In the genomic region with DNA sequence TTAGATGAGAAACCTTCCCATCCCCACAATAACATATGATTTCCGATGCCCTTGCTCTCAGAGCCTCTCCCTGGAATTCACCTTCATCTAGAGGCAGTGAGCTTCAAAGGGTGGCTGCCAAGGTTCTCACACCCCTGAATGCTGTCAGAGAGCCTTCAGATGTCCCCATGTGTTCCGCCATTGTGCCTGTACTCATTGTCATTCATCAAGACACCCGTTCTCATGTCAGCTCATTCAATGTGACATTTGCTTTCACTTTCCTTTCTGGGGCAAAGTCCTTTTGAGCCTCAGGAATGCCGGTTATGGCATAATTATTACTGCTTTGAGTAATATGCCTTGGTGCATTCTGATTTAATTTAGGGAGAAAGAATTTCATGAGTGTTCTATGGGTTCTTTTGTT, we compare ENCODE assay signal across 11 mouse cellular contexts.
DNase-seq lines count a peak whose midpoint lies in the region; ATAC-seq lines count a peak whose summit lies in the region.
"Had no signal": no experiment of that assay in that cellular context is flagged by ENCODE, and none has a peak within 500 bp of the region (broad histone marks: within the 10 kb centered on the region; RNA-seq: fewer than 3 reads in every experiment).

No protein-coding gene starts in this region.

- peak; percentile 68 for DNase-seq in heart, adult 11 months
- no peak for DNase-seq in heart, adult 18-20 months
- DNase-seq in 3T3-L1 (ENCODE audit: low read depth, low spot score) (peak; percentile 21), ES-CJ7 (ENCODE audit: low read depth, low spot score) (peak; percentile 48)
- DNase-seq in layer of hippocampus, adult 11-12 months (ENCODE audit: low spot score) = no peak
- no peak for DNase-seq in gastrocnemius, adult 18-20 months (ENCODE audit: low spot score)
- DNase-seq: cerebellum, postnatal 25 days; lung, postnatal 4 days; thymus, adult 2 months had no signal

- peak; percentile 42 to 45; a peak in 2 of 4 replicates for ATAC-seq in hematopoietic stem cell, adult 5-6 weeks (replicated peaks in 1 of 2; ENCODE audit: insufficient read depth in 1 of 2, low FRiP score in 2 of 2, low TSS enrichment in 1 of 2, low read depth in 1 of 2, poor library complexity in 2 of 2, severe bottlenecking in 2 of 2)
- no peak for ATAC-seq in megakaryocyte-erythroid progenitor cell, adult 5-6 weeks (replicated peaks; ENCODE audit: low FRiP score, low TSS enrichment, poor library complexity, severe bottlenecking)

Comparison
In these comparisons a context has a peak if more than half of its experiments do, and no peak if none do; other contexts are left out.
1. DNase-seq: peak in heart, adult 11 months (single experiment), 3T3-L1 (single experiment) and ES-CJ7 (single experiment); none in heart, adult 18-20 months (0 of 2), layer of hippocampus, adult 11-12 months (single experiment) and gastrocnemius, adult 18-20 months (single experiment).